Mouse (Mus musculus): ENCODE measurements around the gene Abracl. TPM values are rescaled to one million over a fixed set of nuclear protein-coding genes. Genes with fewer than 3 reads are reported as not detected.

The Abracl gene
- polyA plus RNA-seq, 1 experiment from 2014 or later = 147 TPM

Other genes starting within 250 kb of the Abracl start
- 1.1 and 1.3 TPM in 2 replicates for gene Txlnb, start 227.1 kb downstream of the Abracl start, polyA plus RNA-seq (2016; fragmentation: Nextera tagmentation; extraction: Ambion mirVana)
- 2.4 and 3.2 TPM in 2 replicates for gene Heca, start 75.2 kb downstream of the Abracl start, polyA plus RNA-seq (2016; fragmentation: Nextera tagmentation; extraction: Ambion mirVana)
- gene Reps1, start 32.6 kb upstream of the Abracl start, polyA plus RNA-seq (2016; fragmentation: Nextera tagmentation; extraction: Ambion mirVana) = 13.1 and 13.5 TPM in 2 replicates
- 0.31 and 0.49 TPM in 2 replicates for gene Ect2l, start 187.6 kb upstream of the Abracl start, polyA plus RNA-seq (2016; fragmentation: Nextera tagmentation; extraction: Ambion mirVana)
- 6.3 and 7.8 TPM in 2 replicates for gene Ccdc28a, start 211.7 kb upstream of the Abracl start, polyA plus RNA-seq (2016; fragmentation: Nextera tagmentation; extraction: Ambion mirVana)